Mouse (Mus musculus): ENCODE measurements around the gene Rad51d. TPM values are rescaled to one million over a fixed set of nuclear protein-coding genes. Genes with fewer than 3 reads are reported as not detected.
"Not testable (repeated sequence)": the region's sequence is repeated elsewhere in the genome, so short reads cannot be mapped to it uniquely, and the experiment has no call there.

The Rad51d gene
- polyA plus RNA-seq, 1 experiment from 2014 or later = 17.2 TPM

GRCm38 (mm10) chr11:82845415-82846078 is 44.9 kb downstream of the Rad51d start:
- H3K27ac ChIP-seq (replicated peaks; ENCODE audit: low read depth, low read length) = 0 out of 2 replicates have a peak overlapping the region, but pooled peaks have one; percentile 34

GRCm38 (mm10) chr11:82844771-82845414 is 45.5 kb downstream of the Rad51d start:
- no peak overlapping the region for H3K4me3 ChIP-seq (replicated peaks; ENCODE audit: low read depth, low read length)
- H3K4me1 ChIP-seq (ENCODE audit: control insufficient read depth, insufficient read depth, low read length) = peaks cover 8% of the 10 kb centered on the region
- peak overlapping the region; percentile 37; the same call in 1 of the 2 replicates for H3K4me2 ChIP-seq (ENCODE audit: low read length)
- no peaks in the 10 kb centered on the region for H3K36me3 ChIP-seq (ENCODE audit: control insufficient read depth, insufficient read depth, low read length)
- H3K27me3 ChIP-seq (ENCODE audit: control insufficient read depth, insufficient read depth, low read length) = no peaks in the 10 kb centered on the region
- ATAC-seq (ENCODE audit: low FRiP score, low TSS enrichment) (no peak), DNase-seq (no peak)
- no peak overlapping the region for H3K27ac ChIP-seq (replicated peaks; ENCODE audit: low read depth, low read length)
- H3K9me3 ChIP-seq (ENCODE audit: control insufficient read depth, low read length) = no peaks in the 10 kb centered on the region
- WGBS = 74% methylated on average over 11 of the region's 11 CpGs
- no peak overlapping the region for H3K9ac ChIP-seq (replicated peaks; ENCODE audit: low read length)

More at GRCm38 (mm10) chr11:82845415-82846078, 44.9 kb downstream of the Rad51d start:
- ATAC-seq (ENCODE audit: low FRiP score, low TSS enrichment) (no peak), DNase-seq (peak; percentile 67)
- H3K27me3 ChIP-seq (ENCODE audit: control insufficient read depth, insufficient read depth, low read length) = no peaks in the 10 kb centered on the region
- H3K9me3 ChIP-seq (ENCODE audit: control insufficient read depth, low read length) = no peaks in the 10 kb centered on the region
- 24% methylated on average over 16 of the region's 16 CpGs for WGBS
- H3K9ac ChIP-seq (replicated peaks; ENCODE audit: low read length) = peak overlapping the region; percentile 26; the same call in 1 of the 2 replicates
- 0 out of 2 replicates have a peak overlapping the region, but pooled peaks have one; percentile 9 for H3K4me3 ChIP-seq (replicated peaks; ENCODE audit: low read depth, low read length)
- H3K4me1 ChIP-seq (ENCODE audit: control insufficient read depth, insufficient read depth, low read length) = peaks cover 13% of the 10 kb centered on the region
- no peaks in the 10 kb centered on the region for H3K36me3 ChIP-seq (ENCODE audit: control insufficient read depth, insufficient read depth, low read length)
- H3K4me2 ChIP-seq (ENCODE audit: low read length) = peak overlapping the region; percentile 37

DNA sequence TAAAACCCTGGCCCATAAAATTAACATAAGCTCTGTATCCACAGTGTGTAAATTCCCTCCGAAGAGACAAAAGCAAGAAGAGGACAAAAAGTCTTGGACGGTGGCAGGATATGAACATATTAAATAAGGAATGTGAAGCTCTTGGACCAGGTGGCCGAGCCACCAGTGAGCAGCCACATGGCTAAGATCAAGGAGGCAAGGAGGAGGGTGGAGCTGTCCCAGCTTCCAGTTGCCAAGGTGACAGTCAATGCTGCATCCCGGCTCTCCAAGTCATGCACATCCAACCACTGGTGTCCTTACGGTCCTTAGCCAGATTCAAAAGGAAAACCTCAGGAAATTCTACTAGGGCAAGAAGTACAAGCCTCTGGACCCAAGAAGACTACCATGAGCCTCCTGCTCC is 51.9 kb downstream of the Rad51d start:
- Histone ChIP-seq H3K27ac (replicated peaks; ENCODE audit: low read depth, low read length) (no peak overlapping the region), H3K27me3 (ENCODE audit: control insufficient read depth, insufficient read depth, low read length) (no peaks in the 10 kb centered on the region), H3K4me2 (ENCODE audit: low read length) (no peak overlapping the region), H3K36me3 (ENCODE audit: control insufficient read depth, insufficient read depth, low read length) (no peaks in the 10 kb centered on the region), H3K9ac (replicated peaks; ENCODE audit: low read length) (no peak overlapping the region), H3K4me1 (ENCODE audit: control insufficient read depth, insufficient read depth, low read length) (peaks cover 10% of the 10 kb centered on the region), H3K4me3 (replicated peaks; ENCODE audit: low read depth, low read length) (no peak overlapping the region), H3K9me3 (ENCODE audit: control insufficient read depth, low read length) (no peaks in the 10 kb centered on the region)
- WGBS = 11% methylated on average over 5 of the region's 5 CpGs
- no peak for ATAC-seq (ENCODE audit: low FRiP score, low TSS enrichment)
- no peak for DNase-seq

DNA sequence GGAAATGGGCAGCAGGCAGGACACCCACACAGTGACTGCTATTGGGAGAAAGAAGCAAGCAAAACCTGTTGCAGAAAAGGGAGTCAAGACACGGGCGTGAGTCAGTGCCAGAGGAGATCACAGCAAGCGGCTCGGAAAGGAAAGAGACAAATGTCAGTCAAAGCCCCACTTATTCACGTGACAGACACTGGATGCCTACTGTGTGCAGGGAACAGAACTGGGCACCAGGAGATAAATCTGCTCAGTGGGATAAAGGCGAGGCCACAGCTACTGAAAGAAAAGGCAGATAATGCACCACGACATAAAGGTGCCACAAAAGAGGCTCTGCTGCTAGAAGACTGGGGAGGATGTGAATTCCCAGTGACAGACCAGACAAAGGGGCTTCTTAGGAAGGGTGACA is 52.6 kb downstream of the Rad51d start:
- H3K4me1 ChIP-seq (ENCODE audit: control insufficient read depth, insufficient read depth, low read length) = peaks cover 10% of the 10 kb centered on the region
- H3K4me2 ChIP-seq (ENCODE audit: low read length) = no peak overlapping the region
- H3K36me3 ChIP-seq (ENCODE audit: control insufficient read depth, insufficient read depth, low read length) = no peaks in the 10 kb centered on the region
- DNase-seq (no peak), ATAC-seq (ENCODE audit: low FRiP score, low TSS enrichment) (no peak)
- no peaks in the 10 kb centered on the region for H3K9me3 ChIP-seq (ENCODE audit: control insufficient read depth, low read length)
- whole genome bisulfite sequencing = 11% methylated on average over 7 of the region's 7 CpGs
- no peaks in the 10 kb centered on the region for H3K27me3 ChIP-seq (ENCODE audit: control insufficient read depth, insufficient read depth, low read length)
- H3K9ac ChIP-seq (replicated peaks; ENCODE audit: low read length) = no peak overlapping the region
- H3K4me3 ChIP-seq (replicated peaks; ENCODE audit: low read depth, low read length) = no peak overlapping the region
- H3K27ac ChIP-seq (replicated peaks; ENCODE audit: low read depth, low read length) = no peak overlapping the region

DNA sequence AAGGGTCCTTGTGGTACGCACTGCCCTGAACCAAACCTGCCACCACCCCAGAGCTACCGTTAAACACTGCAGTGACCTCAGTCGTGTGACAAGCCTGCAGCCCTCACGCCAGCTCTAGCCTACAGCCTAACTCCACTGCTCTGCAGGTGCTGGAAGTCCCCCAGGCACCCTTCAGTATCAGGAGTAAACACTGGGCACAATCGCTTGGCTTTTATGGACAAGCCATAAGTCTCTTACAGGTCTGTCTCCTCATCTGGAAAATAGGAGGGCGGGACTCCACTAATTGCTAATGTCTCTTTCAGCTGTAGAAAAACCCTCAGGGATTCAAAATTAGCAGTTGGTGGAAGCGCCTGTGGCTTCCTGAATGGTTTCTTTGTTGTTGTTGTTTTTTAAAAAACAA is 53.2 kb downstream of the Rad51d start:
- Histone ChIP-seq H3K27me3 (ENCODE audit: control insufficient read depth, insufficient read depth, low read length) (no peaks in the 10 kb centered on the region), H3K9me3 (ENCODE audit: control insufficient read depth, low read length) (no peaks in the 10 kb centered on the region), H3K4me1 (ENCODE audit: control insufficient read depth, insufficient read depth, low read length) (peaks cover 10% of the 10 kb centered on the region), H3K9ac (replicated peaks; ENCODE audit: low read length) (no peak overlapping the region), H3K4me2 (ENCODE audit: low read length) (no peak overlapping the region), H3K27ac (replicated peaks; ENCODE audit: low read depth, low read length) (no peak overlapping the region), H3K36me3 (ENCODE audit: control insufficient read depth, insufficient read depth, low read length) (no peaks in the 10 kb centered on the region), H3K4me3 (replicated peaks; ENCODE audit: low read depth, low read length) (no peak overlapping the region)
- DNase-seq (no peak), ATAC-seq (ENCODE audit: low FRiP score, low TSS enrichment) (no peak)
- WGBS = 51% methylated on average over 7 of the region's 7 CpGs

GRCm38 (mm10) chr11:82835616-82836432 is 54.6 kb downstream of the Rad51d start:
- 75% methylated on average over 11 of the region's 11 CpGs for WGBS
- Histone ChIP-seq H3K36me3 (ENCODE audit: control insufficient read depth, insufficient read depth, low read length) (no peaks in the 10 kb centered on the region), H3K9ac (replicated peaks; ENCODE audit: low read length) (no peak overlapping the region), H3K27ac (replicated peaks; ENCODE audit: low read depth, low read length) (0 out of 2 replicates have a peak overlapping the region, but pooled peaks have one; percentile 14), H3K4me1 (ENCODE audit: control insufficient read depth, insufficient read depth, low read length) (peaks cover 13% of the 10 kb centered on the region), H3K9me3 (ENCODE audit: control insufficient read depth, low read length) (no peaks in the 10 kb centered on the region), H3K4me3 (replicated peaks; ENCODE audit: low read depth, low read length) (no peak overlapping the region), H3K27me3 (ENCODE audit: control insufficient read depth, insufficient read depth, low read length) (no peaks in the 10 kb centered on the region), H3K4me2 (ENCODE audit: low read length) (no peak overlapping the region)
- ATAC-seq (ENCODE audit: low FRiP score, low TSS enrichment) (no peak), DNase-seq (no peak)

GRCm38 (mm10) chr11:82834359-82834758 is 56.1 kb downstream of the Rad51d start:
- not testable (repeated sequence) for H3K27me3 ChIP-seq (ENCODE audit: control insufficient read depth, insufficient read depth, low read length); H3K9me3 ChIP-seq (ENCODE audit: control insufficient read depth, low read length); H3K4me3 ChIP-seq (replicated peaks; ENCODE audit: low read depth, low read length); H3K4me2 ChIP-seq (ENCODE audit: low read length); DNase-seq; ATAC-seq (ENCODE audit: low FRiP score, low TSS enrichment); H3K27ac ChIP-seq (replicated peaks; ENCODE audit: low read depth, low read length); H3K36me3 ChIP-seq (ENCODE audit: control insufficient read depth, insufficient read depth, low read length); H3K9ac ChIP-seq (replicated peaks; ENCODE audit: low read length)
- H3K4me1 ChIP-seq (ENCODE audit: control insufficient read depth, insufficient read depth, low read length) = peaks cover 13% of the 10 kb centered on the region
- 91% methylated on average over 7 of the region's 7 CpGs for WGBS

DNA sequence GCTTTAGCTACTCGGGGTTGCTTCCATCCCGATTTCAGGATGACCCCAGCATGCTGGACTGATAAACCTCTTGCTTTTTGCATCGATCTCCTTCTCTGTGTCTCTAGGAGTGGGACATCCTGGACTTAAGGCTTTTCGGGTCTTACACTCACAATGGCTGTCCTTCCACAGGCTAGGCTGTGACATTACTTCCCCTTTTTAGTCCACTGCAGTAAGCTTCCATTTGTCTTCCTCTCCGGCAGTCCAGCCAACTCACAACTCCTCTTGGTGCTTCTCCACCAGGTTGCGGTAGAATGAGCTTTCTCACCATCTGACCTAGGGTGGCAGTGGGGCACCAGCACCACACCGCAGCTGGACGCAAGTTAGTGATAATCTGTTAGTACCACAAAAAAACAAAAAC is 56.5 kb downstream of the Rad51d start:
- Histone ChIP-seq H3K27me3 (ENCODE audit: control insufficient read depth, insufficient read depth, low read length) (no peaks in the 10 kb centered on the region), H3K36me3 (ENCODE audit: control insufficient read depth, insufficient read depth, low read length) (no peaks in the 10 kb centered on the region), H3K27ac (replicated peaks; ENCODE audit: low read depth, low read length) (no peak overlapping the region), H3K4me2 (ENCODE audit: low read length) (no peak overlapping the region), H3K4me1 (ENCODE audit: control insufficient read depth, insufficient read depth, low read length) (peaks cover 13% of the 10 kb centered on the region), H3K4me3 (replicated peaks; ENCODE audit: low read depth, low read length) (no peak overlapping the region), H3K9ac (replicated peaks; ENCODE audit: low read length) (no peak overlapping the region), H3K9me3 (ENCODE audit: control insufficient read depth, low read length) (no peaks in the 10 kb centered on the region)
- no peak for ATAC-seq (ENCODE audit: low FRiP score, low TSS enrichment)
- 95% methylated on average over 8 of the region's 8 CpGs for WGBS
- DNase-seq = no peak
